Mouse (Mus musculus) monocyte, adult 2 months (primary cell): ENCODE data around the gene Rnf169.

Experiments used
- DNase-seq, 2 experiments: peaks; one replicate each; pipeline ENCODE4 v3.0.0; 2022; ENCODE audit warnings: low spot score in 2 of 2, low read depth in 1 of 2

The Rnf169 gene

GRCm38 (mm10) chr7:99980132-99980591, at the start of gene Rnf169:
Gene Rnf169 (minus strand): TSS chr7:99980448.
- peak; percentile 73 to 80 for DNase-seq

- peak in 1 of 2 experiments; percentile 6 for DNase-seq
These were observed 49.1 kb upstream of the Rnf169 start for GRCm38 (mm10) chr7:100029307-100029706.

GRCm38 (mm10) chr7:100027353-100027752, 47.1 kb upstream of the Rnf169 start:
- no peak for DNase-seq

GRCm38 (mm10) chr7:100017056-100017455, 36.8 kb upstream of the Rnf169 start:
- no peak for DNase-seq

- no peak for DNase-seq
These were observed 33.9 kb upstream of the Rnf169 start for GRCm38 (mm10) chr7:100014123-100014600.

GRCm38 (mm10) chr7:100012515-100012914, 32.3 kb upstream of the Rnf169 start:
- no peak for DNase-seq

- no peak for DNase-seq
These were observed 31.8 kb upstream of the Rnf169 start for GRCm38 (mm10) chr7:100012085-100012484.

- no peak for DNase-seq
These were observed 30.5 kb upstream of the Rnf169 start for GRCm38 (mm10) chr7:100010711-100011110.

- peak in 1 of 2 experiments; percentile 29 for DNase-seq
These were observed 29.4 kb upstream of the Rnf169 start for GRCm38 (mm10) chr7:100009640-100010039.

GRCm38 (mm10) chr7:100008765-100009164, 28.5 kb upstream of the Rnf169 start:
- DNase-seq, result no peak

GRCm38 (mm10) chr7:100006411-100006810, 26.2 kb upstream of the Rnf169 start:
- no peak for DNase-seq

GRCm38 (mm10) chr7:100005790-100006189, 25.5 kb upstream of the Rnf169 start, which contains the start of gene Chrdl2:
Gene Chrdl2 (plus strand): TSS chr7:100006172.
- no peak for DNase-seq

- no peak for DNase-seq
These were observed 23.5 kb upstream of the Rnf169 start for GRCm38 (mm10) chr7:100003781-100004180.

GRCm38 (mm10) chr7:99998668-99999067, 18.4 kb upstream of the Rnf169 start:
- DNase-seq, result no peak

GRCm38 (mm10) chr7:99995186-99995585, 14.9 kb upstream of the Rnf169 start:
- DNase-seq, result no peak

GRCm38 (mm10) chr7:99993159-99993558, 12.9 kb upstream of the Rnf169 start:
- DNase-seq, result no peak

GRCm38 (mm10) chr7:99990990-99991707, 10.9 kb upstream of the Rnf169 start:
- no peak for DNase-seq

GRCm38 (mm10) chr7:99989844-99990760, 9.9 kb upstream of the Rnf169 start:
- DNase-seq, result no peak

- peak in 1 of 2 experiments; percentile 20 for DNase-seq
These were observed 8.5 kb upstream of the Rnf169 start for GRCm38 (mm10) chr7:99988725-99989124.

GRCm38 (mm10) chr7:99982256-99983242, 2.3 kb upstream of the Rnf169 start:
- DNase-seq, result no peak
